Mouse (Mus musculus) left cerebral cortex, postnatal 25 days (tissue): ENCODE results near the gene Stk24. TPM values are rescaled to one million over a fixed set of nuclear protein-coding genes. Genes with fewer than 3 reads are reported as not detected.
A peak's percentile ranks its signal among the peaks of the same experiment; 100 is the strongest.

Experiments
- DNase-seq, 2 experiments: peaks; one replicate each; pipeline ENCODE4 v3.0.0; 2022; ENCODE audit warnings: low spot score in 2 of 2, mixed read lengths in 1 of 2
- intact Hi-C: fragments of 180-260 bp; cut with DNase I; formaldehyde crosslinking; loops from one replicate; pipeline ENCODE4 v1.15.1; 2025
- total RNA-seq, 2 experiments: library from RNA; stranded (reverse); gene quantifications; 2 replicates each; pipeline ENCODE4 v1.2.3; 2021

Gene Stk24
- total RNA-seq, 2 experiments from 2014 or later, result 58.9 to 65.1 TPM

- DNase-seq, result peak in 1 of 2 experiments; percentile 51
Observed at GRCm38 (mm10) chr14:121246048-121246731, 133.6 kb downstream of the Stk24 start.

GRCm38 (mm10) chr14:121244104-121244503 lies 135.7 kb downstream of the Stk24 start:
- intact Hi-C loops, result no loop called here
- DNase-seq, result no peak

More at GRCm38 (mm10) chr14:121246048-121246731, 133.6 kb downstream of the Stk24 start:
- intact Hi-C loops, result no loop called here

GRCm38 (mm10) chr14:121239386-121239785 lies 140.4 kb downstream of the Stk24 start:
- no peak for DNase-seq
- intact Hi-C loops, result no loop called here

GRCm38 (mm10) chr14:121238727-121239126 lies 141.1 kb downstream of the Stk24 start:
- no peak for DNase-seq
- intact Hi-C loops, result no loop called here

GRCm38 (mm10) chr14:121236736-121237135 lies 143.1 kb downstream of the Stk24 start:
- intact Hi-C loops, result no loop called here
- no peak for DNase-seq

Other genes starting within 250 kb of the Stk24 start
- gene Slc15a1, start 125.2 kb upstream of the Stk24 start, total RNA-seq, result not detected